11 mouse cellular contexts compared by ENCODE assay signal in the genomic region with DNA sequence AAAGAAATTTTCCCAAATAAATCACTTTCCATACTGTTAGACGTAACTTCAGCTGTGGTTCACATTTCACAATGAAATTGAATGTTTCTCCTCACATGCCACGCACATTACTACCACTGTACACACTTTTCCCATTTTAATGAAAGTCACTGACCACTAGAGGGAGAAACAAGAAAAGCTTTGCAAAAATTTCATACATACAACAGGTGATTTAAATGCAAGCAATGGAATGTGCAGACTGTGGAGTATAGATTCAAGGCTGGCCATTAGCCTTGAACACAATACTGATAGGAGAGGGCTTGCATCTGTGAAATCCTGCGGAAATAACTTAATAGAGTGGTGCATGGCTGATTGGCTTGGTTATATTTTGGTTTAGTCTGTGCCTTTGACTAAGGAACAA. TPM values are rescaled to one million over a fixed set of nuclear protein-coding genes. Genes with fewer than 3 reads are reported as not detected.
DNase-seq lines count a peak whose midpoint lies in the region; ATAC-seq and TF ChIP-seq lines count a peak whose summit lies in the region.
"Had no signal": no experiment of that assay in that cellular context is flagged by ENCODE, and none has a peak within 500 bp of the region (broad histone marks: within the 10 kb centered on the region; RNA-seq: fewer than 3 reads in every experiment).

No protein-coding gene starts in this region.

- H3K27ac ChIP-seq in left cerebral cortex, adult 2 months = no peak overlapping the region
- no peak overlapping the region for H3K27ac ChIP-seq in neural tube, embryonic 15.5 days (replicated peaks)

- no peak overlapping the region for H3K4me2 ChIP-seq in neural tube, embryonic 15.5 days

- ATAC-seq in neural tube, embryonic 15.5 days (ENCODE audit: low FRiP score) = 0 out of 2 replicates have a peak, but pooled peaks have one; percentile 45

- TF ChIP-seq CTCF in left cerebral cortex, adult 2 months (IDR thresholded peaks at IDR 0.05) = peak; percentile 75

- H3K36me3 ChIP-seq in neural tube, embryonic 15.5 days = no peaks in the 10 kb centered on the region

- intact Hi-C loops in left cerebral cortex, adult 2 months (cut with DNase I) = loop anchor here (2.0 to 10.0 kb wide), 3 partner anchors 464 to 856 kb away; partner anchors contain the start of gene Arhgap5
- intact Hi-C loops in left cerebral cortex, postnatal 36 days (cut with DNase I) = loop anchor here (5.0 to 10.0 kb wide), 3 partner anchors 466 to 796 kb away; partner anchors contain the start of gene Arhgap5

- no peak for DNase-seq in left cerebral cortex, adult 2 months (ENCODE audit: extremely low spot score in 1 of 2, low spot score in 2 of 2)
- DNase-seq in left cerebral cortex, adult 18-20 months (ENCODE audit: low spot score in 2 of 2) = no peak
- peak; percentile 33 for DNase-seq in Muller cell, postnatal 12 days (ENCODE audit: inconsistent ontology term)
- peak; percentile 68 for DNase-seq in embryo, embryonic 10.5 days (ENCODE audit: low spot score)
- no peak for DNase-seq in cerebellum, postnatal 4 days (ENCODE audit: low spot score in 2 of 2)
- no peak for DNase-seq in left cerebral cortex, postnatal 36 days (ENCODE audit: low spot score in 2 of 2)
- DNase-seq: cerebellum, adult 11 months; lung, adult 18-20 months; right cerebral cortex, postnatal 25 days had no signal

- no peaks in the 10 kb centered on the region for H3K27me3 ChIP-seq in neural tube, embryonic 15.5 days (replicated peaks)

- WGBS in neural tube, embryonic 15.5 days = 62% methylated on average over 3 of the region's 3 CpGs

- H3K4me3 ChIP-seq in left cerebral cortex, adult 2 months = no peak overlapping the region
- H3K4me3 ChIP-seq in neural tube, embryonic 15.5 days (replicated peaks) = no peak overlapping the region

- no peaks in the 10 kb centered on the region for H3K4me1 ChIP-seq in neural tube, embryonic 15.5 days

- H3K9me3 ChIP-seq in neural tube, embryonic 15.5 days (replicated peaks) = no peaks in the 10 kb centered on the region

- H3K9ac ChIP-seq in neural tube, embryonic 15.5 days (replicated peaks) = no peak overlapping the region

RNA-seq across cellular contexts. Expression of gene Gpr33, which starts 10.5 kb away (rescaled TPM):
- total RNA-seq in left cerebral cortex, adult 2 months (2021) = not detected
- not detected for total RNA-seq in left cerebral cortex, adult 18-20 months (2021)
- not detected in 2 replicates for polyA plus RNA-seq in neural tube, embryonic 15.5 days (2015; fragmentation: Nextera tagmentation; extraction: Ambion mirVana)
- not detected for total RNA-seq in left cerebral cortex, postnatal 36 days (2021)
- polyA plus RNA-seq: heart, embryonic 16.5 days had no signal

RNA-seq across cellular contexts. Expression of gene Dtd2, which starts 32.1 kb away (rescaled TPM):
- total RNA-seq in left cerebral cortex, adult 2 months (2021) = 10 to 100 TPM in 1 of 2 experiments, 1 to 10 TPM in 1; 8.5 to 12.2 TPM
- total RNA-seq in left cerebral cortex, adult 18-20 months (2021) = 10 to 100 TPM in 1 of 2 experiments, 1 to 10 TPM in 1; 8.9 to 12.1 TPM
- 20.9 and 21.2 TPM in 2 replicates for polyA plus RNA-seq in neural tube, embryonic 15.5 days (2015; fragmentation: Nextera tagmentation; extraction: Ambion mirVana)
- total RNA-seq in left cerebral cortex, postnatal 36 days (2021) = 10 to 100 TPM in 1 of 2 experiments, 1 to 10 TPM in 1; 9.4 to 11.6 TPM

RNA-seq across cellular contexts. Expression of gene Nubpl, which starts 59.2 kb away (rescaled TPM):
- total RNA-seq in left cerebral cortex, adult 2 months (2021) = 1 to 10 TPM; 4.7 to 5.4 TPM
- total RNA-seq in left cerebral cortex, adult 18-20 months (2021) = 1 to 10 TPM; 4.5 to 4.6 TPM
- polyA plus RNA-seq in neural tube, embryonic 15.5 days (2015; fragmentation: Nextera tagmentation; extraction: Ambion mirVana) = 7.3 and 8.0 TPM in 2 replicates
- total RNA-seq in left cerebral cortex, postnatal 36 days (2021) = 1 to 10 TPM; 4.5 to 5.0 TPM

Comparison
In these comparisons a context has a peak if more than half of its experiments do, and no peak if none do; other contexts are left out.
1. DNase-seq: peak in Muller cell, postnatal 12 days (single experiment) and embryo, embryonic 10.5 days (single experiment); none in left cerebral cortex, adult 2 months (0 of 2), left cerebral cortex, adult 18-20 months (0 of 2), cerebellum, postnatal 4 days (0 of 2) and left cerebral cortex, postnatal 36 days (0 of 2).